Mouse (Mus musculus) spleen, adult 2 months (tissue): ENCODE data around the gene Kdelr3. TPM values are rescaled to one million over a fixed set of nuclear protein-coding genes. Genes with fewer than 3 reads are reported as not detected.

Source experiments
- DNase-seq, 2 experiments: peaks; one replicate each; pipeline versions ENCODE4 v3.0.0 to v3.0.0-alpha.2; 2012 to 2021; ENCODE audit warnings: low spot score in 2 of 2, low read depth in 1 of 2
- H3K27ac ChIP-seq: fragments of 200-500 bp; 2 replicates; pipeline ENCODE4 v1.5.1; 2012; ENCODE audit warnings: low read length, inconsistent platforms; ENCODE audit not compliant: insufficient read depth
- H3K27me3 ChIP-seq: fragments of 200-500 bp; 2 replicates; pipeline ENCODE4 v1.6.1; 2012; ENCODE audit warnings: mild to moderate bottlenecking, moderate library complexity, low read length, inconsistent platforms; ENCODE audit not compliant: control insufficient read depth, insufficient read depth
- H3K36me3 ChIP-seq: fragments of 200-500 bp; 2 replicates; pipeline ENCODE4 v1.6.1; 2012; ENCODE audit warnings: mild to moderate bottlenecking, low read length, inconsistent platforms; ENCODE audit not compliant: control insufficient read depth, insufficient read depth
- H3K4me1 ChIP-seq: fragments of 200-500 bp; 2 replicates; pipeline ENCODE4 v1.6.1; 2011; ENCODE audit warnings: inconsistent platforms; ENCODE audit not compliant: control insufficient read depth, insufficient read depth, insufficient read length
- H3K4me3 ChIP-seq: fragments of 200-500 bp; 2 replicates; pipeline ENCODE4 v1.5.1; 2011; ENCODE audit warnings: mild to moderate bottlenecking, inconsistent platforms; ENCODE audit not compliant: insufficient read depth, insufficient read length; ENCODE audit errors: extremely low read depth
- CTCF ChIP-seq: fragments of 200-500 bp; IDR thresholded peaks from 2 replicates; pipeline ENCODE4 v1.5.1; 2011; ENCODE audit warnings: mild to moderate bottlenecking, inconsistent platforms; ENCODE audit not compliant: insufficient read depth, insufficient read length, insufficient replicate concordance; ENCODE audit errors: extremely low read depth
- POLR2A ChIP-seq: fragments of 200-500 bp; IDR thresholded peaks from 2 replicates; pipeline ENCODE4 v1.6.1; 2011; ENCODE audit warnings: low read depth, low read length, inconsistent platforms
- WGBS: fragments of 180-500 bp; shearing (Covaris S2); methylation state at CpG from one replicate; pipeline ENCODE4 v1.1.7; 2018; 5-methylcytosine and 5-hydroxymethylcytosine counted together
- polyA plus RNA-seq: library from polyadenylated mRNA; depleted of rRNA; stranded (reverse); fragments of >200 nt; gene quantifications from 2 replicates; pipeline ENCODE4 v1.2.3, GENCODE M21; 2012

The Kdelr3 gene
- polyA plus RNA-seq, 1 experiment: 2.3 TPM

DNA sequence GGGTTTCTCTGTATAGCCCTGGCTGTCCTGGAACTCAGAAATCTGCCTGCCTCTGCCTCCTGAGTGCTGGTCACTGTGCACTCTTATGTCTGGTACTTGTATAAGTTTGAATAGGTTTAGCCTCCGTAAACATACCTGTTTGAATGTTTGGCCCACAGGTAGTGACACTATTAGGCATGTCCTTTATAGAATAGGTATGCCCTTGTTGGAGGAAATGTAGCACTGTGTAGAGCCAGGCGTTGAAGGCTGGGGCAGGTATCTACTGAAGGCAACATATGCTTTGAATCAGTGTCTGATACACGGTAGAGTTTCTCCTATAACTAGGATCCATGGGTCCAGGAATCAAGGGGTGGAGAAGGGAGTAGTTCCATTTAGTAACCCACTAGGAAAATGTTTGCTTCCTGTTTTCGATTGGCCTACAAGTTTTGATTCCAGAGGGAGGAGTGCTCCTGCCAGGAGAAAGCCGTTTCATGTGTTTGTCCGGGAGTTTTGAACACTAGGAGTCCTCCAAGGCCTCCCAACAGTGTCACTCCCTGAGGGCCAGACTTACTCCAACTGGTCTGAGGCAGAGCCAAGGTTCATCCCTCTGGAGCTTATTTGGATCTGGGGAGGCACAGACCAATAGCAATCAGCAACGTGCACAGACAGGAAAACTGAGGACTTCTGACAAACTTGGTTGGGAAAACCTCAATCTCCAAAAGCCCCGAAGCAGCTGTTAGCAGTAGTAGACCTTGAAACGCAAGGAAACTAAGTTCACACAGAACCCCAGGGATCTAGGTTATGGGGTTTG lies 10.0 kb downstream of the Kdelr3 start:
- Histone ChIP-seq H3K4me3 (no peak overlapping the region), H3K27ac (no peak overlapping the region), H3K4me1 (no peaks in the 10 kb centered on the region), H3K36me3 (peaks cover 22% of the 10 kb centered on the region), H3K27me3 (no peaks in the 10 kb centered on the region)
- no peak for DNase-seq
- WGBS: 76% methylated on average over 9 of the region's 9 CpGs
- TF ChIP-seq CTCF (no peak), POLR2A (no peak)

DNA sequence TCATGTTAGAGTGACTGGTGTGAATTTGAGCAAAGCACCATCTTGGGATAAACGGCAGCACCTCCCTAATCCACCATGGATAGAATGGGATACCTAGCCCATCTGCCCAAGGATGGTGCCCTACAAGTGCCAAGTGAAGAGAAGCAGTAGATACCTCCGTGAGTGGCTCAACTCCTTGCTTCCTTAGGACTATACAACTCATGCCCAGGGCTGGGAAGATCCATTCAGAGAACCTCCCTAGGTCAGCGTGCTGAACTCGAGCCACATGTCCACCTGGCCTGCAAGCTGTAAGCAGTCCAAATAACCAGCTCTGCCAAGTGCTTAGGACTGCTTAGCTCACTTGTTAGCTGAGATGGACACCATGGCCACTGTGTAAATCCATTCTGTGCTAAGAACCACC lies 11.0 kb downstream of the Kdelr3 start:
- no peak for TF ChIP-seq CTCF
- TF ChIP-seq POLR2A: no peak
- no peak overlapping the region for H3K27ac ChIP-seq
- H3K4me1 ChIP-seq: no peaks in the 10 kb centered on the region
- peaks cover 29% of the 10 kb centered on the region for H3K36me3 ChIP-seq
- DNase-seq: no peak
- no peak overlapping the region for H3K4me3 ChIP-seq
- H3K27me3 ChIP-seq: no peaks in the 10 kb centered on the region
- 88% methylated on average over 4 of the region's 4 CpGs for WGBS

DNA sequence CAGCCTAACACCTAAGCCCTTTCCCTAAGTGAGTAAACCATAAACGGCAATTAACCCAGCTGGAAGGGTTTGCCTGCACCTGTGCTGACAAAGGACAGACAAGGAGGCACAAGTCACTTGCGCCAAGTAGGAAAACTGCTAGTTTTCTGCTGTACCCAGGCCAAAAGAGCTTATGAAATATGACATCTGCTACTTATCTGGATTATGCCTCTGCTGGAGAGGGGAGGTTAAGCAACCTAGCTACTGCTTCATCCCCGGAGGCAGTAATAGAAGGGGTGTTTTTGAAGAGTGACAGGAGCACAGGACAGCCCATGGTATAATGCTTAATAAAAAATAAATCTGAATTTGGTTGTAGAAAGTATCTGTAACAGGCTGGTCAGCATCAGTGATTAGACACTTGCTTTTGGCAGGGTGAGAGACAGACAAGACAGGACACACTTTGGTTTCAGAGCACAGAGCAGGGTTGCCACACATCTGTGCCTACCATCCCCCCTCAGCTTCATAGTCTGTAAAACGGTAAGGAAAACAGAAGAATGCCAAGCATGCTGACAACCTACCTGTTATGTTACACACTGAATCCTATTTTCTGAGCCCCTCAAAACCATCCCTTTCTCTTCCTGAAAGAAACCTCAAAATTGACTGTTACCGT lies 11.9 kb downstream of the Kdelr3 start:
- peaks cover 33% of the 10 kb centered on the region for H3K36me3 ChIP-seq

DNA sequence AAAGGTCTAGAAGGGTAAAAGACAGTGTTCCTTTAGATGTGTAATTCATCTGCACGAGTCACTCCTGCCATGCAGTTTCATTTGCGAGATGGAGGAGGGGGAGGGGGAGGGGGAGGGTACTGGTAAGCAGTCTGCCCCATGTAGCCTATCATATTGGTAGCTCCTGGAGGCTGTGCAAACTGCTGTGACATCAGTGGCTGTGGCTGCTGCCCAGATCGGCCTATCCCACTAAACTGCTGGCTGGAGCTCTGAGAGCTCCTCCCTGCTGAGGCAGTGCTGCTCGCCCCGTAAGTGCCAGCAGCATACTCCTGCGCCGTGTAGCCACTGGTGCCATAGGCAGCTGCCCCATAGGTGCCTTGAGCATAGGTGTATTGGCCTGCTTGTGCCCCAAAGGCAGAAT lies 13.7 kb downstream of the Kdelr3 start:
- TF ChIP-seq POLR2A: no peak
- no peak for TF ChIP-seq CTCF
- Histone ChIP-seq H3K4me1 (no peaks in the 10 kb centered on the region), H3K36me3 (peaks cover 42% of the 10 kb centered on the region), H3K4me3 (no peak overlapping the region), H3K27me3 (no peaks in the 10 kb centered on the region), H3K27ac (no peak overlapping the region)
- 93% methylated on average over 7 of the region's 7 CpGs for WGBS
- DNase-seq: no peak

More for the DNA sequence above, 11.9 kb downstream of the Kdelr3 start:
- H3K4me3 ChIP-seq: no peak overlapping the region
- no peak for TF ChIP-seq CTCF
- no peaks in the 10 kb centered on the region for H3K4me1 ChIP-seq
- no peak for DNase-seq
- whole genome bisulfite sequencing: 78% methylated on average over 5 of the region's 5 CpGs
- no peak overlapping the region for H3K27ac ChIP-seq
- no peaks in the 10 kb centered on the region for H3K27me3 ChIP-seq

DNA sequence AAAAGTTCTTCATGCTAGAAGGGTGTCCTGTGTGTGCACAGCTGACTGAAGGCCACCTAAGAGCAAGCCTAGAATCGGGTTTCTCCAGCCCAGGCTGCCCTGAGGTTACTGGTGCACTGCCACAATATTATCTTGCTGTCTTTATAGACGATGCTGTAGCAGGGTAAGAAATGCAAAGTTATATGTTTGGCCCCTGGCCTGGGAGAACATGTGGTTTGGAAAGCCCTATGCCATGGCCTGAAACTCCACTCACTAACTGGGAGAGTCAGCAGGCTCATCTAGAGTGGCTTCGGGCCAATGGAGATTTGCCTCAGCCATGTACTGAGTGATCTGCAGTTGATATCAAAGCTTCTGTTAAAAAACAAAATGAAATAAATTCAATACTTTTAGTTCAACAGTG lies 17.6 kb downstream of the Kdelr3 start:
- no peak for DNase-seq
- Histone ChIP-seq H3K27ac (no peak overlapping the region), H3K36me3 (peaks cover 64% of the 10 kb centered on the region), H3K4me1 (no peaks in the 10 kb centered on the region), H3K27me3 (no peaks in the 10 kb centered on the region), H3K4me3 (no peak overlapping the region)
- 95% methylated on average over 3 of the region's 3 CpGs for WGBS
- TF ChIP-seq POLR2A: no peak
- no peak for TF ChIP-seq CTCF

DNA sequence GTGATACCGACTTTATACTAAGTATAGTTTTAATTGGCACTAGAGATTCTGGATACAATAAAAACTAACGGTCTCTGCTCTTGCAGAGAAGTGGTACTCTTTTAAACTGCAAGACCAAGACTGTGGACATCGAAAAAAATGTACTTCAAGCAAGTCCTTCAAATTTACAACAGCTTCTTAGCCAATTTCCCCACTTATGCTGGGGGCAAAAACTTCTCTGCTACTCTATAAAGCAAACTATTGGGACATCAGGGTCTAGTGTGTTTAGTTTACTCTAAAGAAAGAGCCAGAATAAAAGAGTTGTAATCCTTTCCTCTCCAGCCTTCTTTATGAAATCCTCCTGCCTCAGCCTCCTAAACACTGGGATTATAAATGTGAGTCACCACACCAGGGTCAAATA lies 27.8 kb downstream of the Kdelr3 start:
- 91% methylated on average over 3 of the region's 3 CpGs for WGBS
- Histone ChIP-seq H3K27me3 (no peaks in the 10 kb centered on the region), H3K4me3 (no peak overlapping the region), H3K4me1 (peaks cover 3% of the 10 kb centered on the region), H3K27ac (no peak overlapping the region), H3K36me3 (peaks cover 27% of the 10 kb centered on the region)
- TF ChIP-seq CTCF (no peak), POLR2A (no peak)
- DNase-seq: no peak

DNA sequence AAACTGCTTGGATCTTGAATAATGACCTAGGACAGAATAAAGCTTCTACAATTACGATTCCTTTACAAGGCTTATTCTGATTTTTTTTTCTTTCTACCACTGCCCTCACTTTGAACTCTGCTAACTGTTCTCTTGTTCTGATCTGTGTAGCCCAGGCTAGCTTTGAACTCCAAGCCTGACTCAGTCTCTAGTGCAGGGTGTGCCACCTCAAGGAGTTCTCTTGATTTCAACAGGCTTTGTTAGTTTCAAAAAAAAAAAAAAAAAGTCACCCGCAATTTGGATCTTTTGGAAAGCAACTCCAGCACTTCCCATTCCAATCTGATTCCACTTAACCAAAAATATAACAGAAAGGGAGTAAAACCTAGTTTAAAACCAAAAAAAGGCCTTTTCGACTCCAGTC lies 29.3 kb downstream of the Kdelr3 start:
- 1% methylated on average over 3 of the region's 3 CpGs for WGBS
- peaks cover 3% of the 10 kb centered on the region for H3K4me1 ChIP-seq
- no peak for TF ChIP-seq POLR2A
- no peak for TF ChIP-seq CTCF
- H3K27ac ChIP-seq: peak overlapping the region; percentile 97
- peaks cover 17% of the 10 kb centered on the region for H3K36me3 ChIP-seq
- no peaks in the 10 kb centered on the region for H3K27me3 ChIP-seq
- H3K4me3 ChIP-seq: peak overlapping the region; percentile 88
- DNase-seq: no peak
